Mouse (Mus musculus): ENCODE results near the gene Actn4. TPM values are rescaled to one million over a fixed set of nuclear protein-coding genes. Genes with fewer than 3 reads are reported as not detected.

Gene Actn4
- total RNA-seq, 2 experiments from 2014 or later: 27.1 to 40.2 TPM

DNA sequence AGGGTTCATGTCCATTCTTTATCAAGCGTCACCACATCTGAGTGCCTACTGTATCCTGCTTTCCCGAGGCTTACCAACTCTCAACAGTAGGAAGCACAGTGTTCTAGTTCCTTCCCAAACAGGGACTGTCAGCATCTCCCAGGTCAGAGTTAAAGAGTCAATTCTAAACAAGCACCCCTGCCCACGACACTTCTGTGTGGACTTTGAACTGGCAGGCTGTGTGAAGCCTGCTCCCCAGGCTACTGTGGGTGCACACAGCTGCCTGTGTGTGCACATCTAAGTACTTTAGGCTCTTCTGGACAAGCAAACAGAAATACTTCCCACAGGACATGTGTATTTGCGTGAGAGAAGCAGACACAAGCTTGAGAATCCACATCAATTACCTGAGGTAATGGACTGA lies 20.6 kb downstream of the Actn4 start:
- intact Hi-C loops (cut with DNase I): no loop called here
- Histone ChIP-seq H3K27ac (peak overlapping the region; percentile 92), H3K4me3 (no peak overlapping the region)
- no peak for DNase-seq
- no peak for TF ChIP-seq CTCF (IDR thresholded peaks at IDR 0.05)

- TF ChIP-seq CTCF (IDR thresholded peaks at IDR 0.05): no peak
- Histone ChIP-seq H3K27ac (peak overlapping the region; percentile 92), H3K4me3 (no peak overlapping the region)
- DNase-seq: no peak
- intact Hi-C loops (cut with DNase I): no loop called here
These were observed 21.0 kb downstream of the Actn4 start for GRCm38 (mm10) chr7:28941129-28941528.

- peak; percentile 55 for DNase-seq
- TF ChIP-seq CTCF (IDR thresholded peaks at IDR 0.05): no peak
- intact Hi-C loops (cut with DNase I): loop anchor here (2.0 kb wide), 1 partner anchor 21 kb away; no protein-coding TSS in a partner anchor
- peak overlapping the region; percentile 92 for H3K27ac ChIP-seq
- peak overlapping the region; percentile 5; the same call in 1 of the 2 replicates for H3K4me3 ChIP-seq
These were observed 22.5 kb downstream of the Actn4 start for GRCm38 (mm10) chr7:28939418-28940183.

DNA sequence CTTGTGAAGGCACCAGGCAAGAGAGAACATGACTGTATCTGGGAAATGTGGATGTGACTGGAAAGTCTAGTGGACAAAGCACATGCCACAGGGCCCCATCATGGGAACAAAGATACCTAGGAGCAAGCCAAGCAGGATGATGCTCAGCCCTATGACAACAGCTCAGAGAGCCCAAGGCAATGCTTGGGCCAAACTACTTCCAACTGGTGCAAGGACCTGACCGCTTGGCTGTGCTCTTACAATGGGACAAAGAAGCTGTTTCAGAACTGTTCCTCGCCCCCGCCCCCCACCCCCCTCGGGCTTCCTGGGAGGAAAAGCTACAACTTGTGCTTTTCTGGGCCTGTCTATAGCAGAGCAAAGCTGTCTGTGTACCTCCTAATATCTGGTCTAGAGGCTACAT lies 23.5 kb downstream of the Actn4 start:
- intact Hi-C loops (cut with DNase I): loop anchor here (2.0 kb wide), 1 partner anchor 22 kb away; no protein-coding TSS in a partner anchor
- Histone ChIP-seq H3K27ac (peak overlapping the region; percentile 92), H3K4me3 (0 out of 2 replicates have a peak overlapping the region, but pooled peaks have one; percentile 28)
- no peak for DNase-seq
- peak; percentile 34; the same call in 1 of the 2 replicates for TF ChIP-seq CTCF (IDR thresholded peaks at IDR 0.05)

GRCm38 (mm10) chr7:28936787-28937186 lies 25.4 kb downstream of the Actn4 start:
- no peak for TF ChIP-seq CTCF (IDR thresholded peaks at IDR 0.05)
- H3K4me3 ChIP-seq: peak overlapping the region; percentile 24
- DNase-seq: no peak
- intact Hi-C loops (cut with DNase I): no loop called here
- peak overlapping the region; percentile 92 for H3K27ac ChIP-seq

DNA sequence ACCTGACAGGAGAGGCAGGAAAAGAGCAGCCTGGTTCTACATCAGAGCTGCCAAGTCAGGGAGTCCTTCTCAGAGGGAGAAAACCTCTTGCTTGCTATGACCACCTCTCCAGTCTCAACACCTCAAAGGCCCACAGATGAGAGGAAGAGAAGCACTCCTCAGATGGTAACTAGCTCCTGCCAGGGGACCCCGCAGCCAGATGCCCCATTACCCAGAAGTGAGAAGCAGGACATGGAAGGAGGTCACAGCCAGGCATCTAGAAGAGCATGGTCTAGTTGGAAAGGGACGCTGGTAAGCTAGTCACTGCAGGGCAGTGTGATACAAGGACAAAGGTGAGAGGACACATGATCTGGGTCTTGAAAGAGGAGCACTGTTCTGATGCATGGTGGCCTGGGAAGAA lies 28.3 kb downstream of the Actn4 start:
- peak overlapping the region; percentile 92 for H3K27ac ChIP-seq
- no peak for DNase-seq
- intact Hi-C loops (cut with DNase I): no loop called here
- no peak for TF ChIP-seq CTCF (IDR thresholded peaks at IDR 0.05)
- no peak overlapping the region for H3K4me3 ChIP-seq

GRCm38 (mm10) chr7:28932421-28933041 lies 29.6 kb downstream of the Actn4 start:
- H3K27ac ChIP-seq: peak overlapping the region; percentile 49; the same call in 1 of the 2 replicates
- intact Hi-C loops (cut with DNase I): no loop called here
- H3K4me3 ChIP-seq: no peak overlapping the region
- peak; percentile 55 for DNase-seq
- TF ChIP-seq CTCF (IDR thresholded peaks at IDR 0.05): no peak

- H3K4me3 ChIP-seq: no peak overlapping the region
- peak overlapping the region; percentile 62 for H3K27ac ChIP-seq
- intact Hi-C loops (cut with DNase I): no loop called here
- TF ChIP-seq CTCF (IDR thresholded peaks at IDR 0.05): no peak
- DNase-seq: no peak
These were observed 30.5 kb downstream of the Actn4 start for GRCm38 (mm10) chr7:28931695-28932039.

DNA sequence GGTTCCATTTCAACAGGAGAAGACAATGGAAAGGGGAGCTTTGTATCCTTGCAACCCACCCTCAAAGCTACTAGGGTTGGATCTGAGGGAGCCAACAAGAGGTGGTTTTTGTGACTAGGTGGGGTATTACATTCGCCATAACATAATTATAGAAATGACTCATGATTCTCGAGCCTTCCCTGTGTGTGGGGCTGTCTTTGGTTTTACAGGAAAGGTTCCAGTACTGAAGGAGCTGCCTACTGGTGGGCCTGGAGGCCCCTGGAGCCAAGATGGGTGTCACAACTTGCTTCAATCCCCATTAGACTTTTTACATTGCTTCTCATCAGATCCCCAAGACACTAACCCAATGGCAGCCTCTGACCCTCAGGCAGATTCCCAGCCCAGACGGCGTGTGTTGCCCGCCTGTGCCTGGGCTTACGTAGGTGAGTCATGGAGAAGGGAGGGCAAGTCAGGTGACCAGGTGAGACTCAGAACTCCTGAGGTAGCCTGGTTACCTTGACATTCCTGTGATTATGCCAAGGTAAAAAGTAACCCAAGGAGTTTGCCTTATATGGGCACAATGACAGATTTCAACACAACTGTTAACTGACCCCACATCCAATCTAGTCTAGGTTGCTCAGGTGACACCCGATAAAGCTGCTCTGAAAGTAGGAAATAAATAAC lies 31.0 kb downstream of the Actn4 start:
- intact Hi-C loops (cut with DNase I): no loop called here
- Histone ChIP-seq H3K27ac (peak overlapping the region; percentile 62), H3K4me3 (no peak overlapping the region)
- no peak for DNase-seq
- TF ChIP-seq CTCF (IDR thresholded peaks at IDR 0.05): no peak

DNA sequence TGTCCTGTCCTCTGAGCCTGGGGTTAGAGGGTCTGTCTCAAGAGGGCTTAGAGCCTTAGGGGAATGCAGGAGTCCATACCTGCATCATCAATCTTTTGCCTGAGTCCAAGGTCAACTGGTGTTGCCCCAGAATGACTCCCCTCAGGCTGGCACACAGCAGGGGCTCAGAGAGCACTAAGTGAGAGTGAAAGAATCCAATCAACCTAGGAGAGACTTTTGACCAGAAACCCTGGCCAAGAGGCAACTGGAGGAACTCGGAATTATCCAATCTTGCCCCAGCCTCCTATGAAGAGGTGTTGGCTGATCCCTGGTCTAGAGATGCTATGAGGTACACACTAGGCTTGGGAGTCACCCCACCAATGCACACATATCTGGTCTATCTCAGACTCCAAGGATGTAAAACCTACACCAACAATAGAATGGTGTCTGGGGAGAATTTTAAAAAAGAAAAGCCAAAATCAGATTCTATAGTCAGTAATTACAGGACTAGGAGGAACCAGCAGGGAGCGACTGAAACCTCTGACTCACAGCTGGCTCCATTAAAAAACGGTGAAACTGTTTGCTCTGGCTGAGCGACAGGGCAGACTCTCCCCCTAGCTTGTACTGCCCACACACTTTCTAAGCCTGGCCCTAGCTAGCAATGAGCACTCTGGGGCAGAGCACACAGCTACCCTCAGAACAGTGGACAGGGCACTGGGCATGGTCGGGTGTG lies 31.7 kb downstream of the Actn4 start:
- peak; percentile 17 for TF ChIP-seq CTCF (IDR thresholded peaks at IDR 0.05)
- intact Hi-C loops (cut with DNase I): no loop called here
- DNase-seq: no peak
- Histone ChIP-seq H3K4me3 (no peak overlapping the region), H3K27ac (peak overlapping the region; percentile 62)

DNA sequence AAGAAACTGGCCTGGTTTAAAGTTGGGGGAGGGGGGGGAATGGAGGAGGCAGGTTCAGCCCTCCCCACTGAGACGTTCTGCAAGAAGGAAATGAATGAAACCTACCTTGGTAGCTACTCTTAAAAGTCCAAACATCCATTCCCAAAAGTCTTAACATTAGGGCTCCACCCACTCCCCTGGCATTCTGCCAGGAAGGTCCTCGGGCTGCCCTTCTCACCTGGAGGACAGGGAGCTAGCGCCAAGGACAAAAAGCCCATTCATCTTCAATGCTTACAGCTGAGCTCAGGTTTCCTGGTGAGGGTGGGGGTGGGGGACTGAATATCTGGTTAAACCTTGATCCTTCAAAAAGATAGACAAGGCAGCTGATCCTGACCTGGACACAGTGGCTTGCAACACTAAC lies 32.8 kb downstream of the Actn4 start:
- Histone ChIP-seq H3K27ac (peak overlapping the region; percentile 62), H3K4me3 (no peak overlapping the region)
- TF ChIP-seq CTCF (IDR thresholded peaks at IDR 0.05): no peak
- intact Hi-C loops (cut with DNase I): no loop called here
- no peak for DNase-seq

GRCm38 (mm10) chr7:28926172-28926571 lies 36.0 kb downstream of the Actn4 start:
- H3K4me3 ChIP-seq: no peak overlapping the region
- intact Hi-C loops (cut with DNase I): no loop called here
- TF ChIP-seq CTCF (IDR thresholded peaks at IDR 0.05): no peak
- DNase-seq: no peak
- peak overlapping the region; percentile 94 for H3K27ac ChIP-seq

All from gastrocnemius, adult 2 months (tissue).